Mouse (Mus musculus): ENCODE measurements around the gene Gprin1. TPM values are rescaled to one million over a fixed set of nuclear protein-coding genes. Genes with fewer than 3 reads are reported as not detected.

Gene Gprin1
- total RNA-seq, 2 experiments from 2014 or later: not detected

DNA sequence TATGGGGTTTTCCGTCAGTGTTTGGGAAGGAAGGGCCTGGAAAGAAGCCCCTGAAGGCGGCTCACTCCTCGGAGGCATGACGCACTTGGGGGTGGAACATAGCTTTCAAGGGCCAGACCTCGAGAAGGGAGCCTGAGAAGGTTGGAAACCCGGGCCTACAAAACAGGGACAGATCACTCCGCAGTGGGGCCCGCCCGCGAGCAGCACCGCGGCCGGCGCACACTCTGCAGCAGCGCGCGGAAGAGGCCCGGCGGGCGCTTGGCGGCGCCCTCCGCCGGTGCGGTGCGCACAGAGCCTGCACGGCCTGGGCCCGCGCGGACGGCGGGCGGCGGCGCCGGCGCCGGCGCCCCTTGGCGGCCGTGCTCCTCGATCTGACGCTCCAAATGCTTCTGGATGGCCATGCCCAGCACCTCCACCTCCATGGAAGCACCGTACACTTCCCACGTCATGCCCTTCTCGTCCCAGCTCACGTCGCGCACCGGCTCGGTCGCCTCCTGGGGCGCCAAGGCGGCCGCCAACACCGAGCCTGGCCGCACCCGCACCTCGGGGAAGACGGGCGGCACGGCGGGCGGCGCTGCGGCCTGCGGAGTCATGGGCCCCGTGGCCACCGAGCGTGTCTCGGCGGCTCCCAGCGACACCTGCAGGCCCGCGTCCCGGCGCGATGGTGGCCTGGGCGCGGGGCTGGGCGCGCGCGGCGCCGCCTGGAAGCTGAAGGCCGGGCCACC is 12.0 kb downstream of the Gprin1 start:
- no peak for DNase-seq
- intact Hi-C loops (cut with DNase I): no loop called here

DNA sequence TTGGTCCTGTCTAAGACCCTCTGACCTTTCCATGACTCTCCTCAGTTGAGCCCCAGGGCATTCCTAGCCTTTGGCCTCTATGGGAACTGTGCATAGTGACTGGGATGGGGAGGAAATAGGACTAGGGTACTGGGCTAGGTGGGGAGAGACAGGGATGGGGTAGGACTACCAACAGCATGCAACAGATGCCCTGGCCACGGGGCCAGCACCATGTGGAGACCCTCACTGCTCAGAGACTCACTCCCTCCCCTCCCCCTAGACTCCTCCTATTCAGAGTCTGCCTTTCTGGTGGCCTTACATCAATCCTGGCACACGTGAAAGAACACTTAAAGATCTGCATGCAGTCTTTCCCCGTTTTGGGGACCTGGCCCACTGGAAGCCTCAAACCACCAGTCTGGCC is 12.7 kb downstream of the Gprin1 start:
- intact Hi-C loops (cut with DNase I): no loop called here
- no peak for DNase-seq

DNA sequence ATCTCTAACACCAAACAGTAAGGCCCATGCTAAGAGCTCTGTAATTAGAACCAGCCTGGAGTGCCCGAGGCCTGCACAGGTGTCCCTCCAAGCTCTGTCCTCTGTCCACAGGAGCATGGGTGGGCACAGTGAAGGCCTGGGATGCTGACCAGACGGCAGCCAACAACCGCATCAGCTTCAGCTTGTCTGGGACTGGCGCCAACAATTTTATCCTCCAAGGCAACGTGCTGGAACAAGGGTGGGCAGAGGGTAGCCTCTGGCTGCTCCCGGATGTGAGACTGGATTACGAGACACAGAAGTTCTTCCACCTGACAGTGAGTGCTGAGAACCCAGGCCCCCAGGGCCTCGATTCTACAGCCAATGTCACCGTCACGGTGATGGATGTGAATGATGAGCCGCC is 23.5 kb downstream of the Gprin1 start:
- intact Hi-C loops (cut with DNase I): no loop called here

DNA sequence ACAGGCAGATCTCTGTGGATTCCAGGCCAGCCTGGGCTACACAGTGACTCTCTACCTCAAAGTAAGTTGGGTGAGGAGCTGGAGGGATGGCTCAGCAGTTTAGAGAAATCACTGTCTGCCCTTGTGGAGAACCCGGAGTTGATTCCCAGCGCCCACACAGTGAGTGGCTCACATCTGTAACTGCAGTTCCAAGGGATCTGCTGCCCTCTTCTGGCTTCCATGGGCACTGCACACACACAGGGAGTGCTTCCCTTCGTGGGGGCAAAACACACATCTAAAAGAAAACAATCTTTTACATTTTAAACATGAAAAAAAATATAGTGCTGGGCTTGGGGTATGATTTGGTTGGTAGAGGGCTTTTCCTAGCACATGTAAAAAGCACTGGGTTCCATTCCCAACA is 26.5 kb downstream of the Gprin1 start:
- intact Hi-C loops (cut with DNase I): no loop called here
- DNase-seq: no peak

More for the DNA sequence above, 23.5 kb downstream of the Gprin1 start:
- no peak for DNase-seq

DNA sequence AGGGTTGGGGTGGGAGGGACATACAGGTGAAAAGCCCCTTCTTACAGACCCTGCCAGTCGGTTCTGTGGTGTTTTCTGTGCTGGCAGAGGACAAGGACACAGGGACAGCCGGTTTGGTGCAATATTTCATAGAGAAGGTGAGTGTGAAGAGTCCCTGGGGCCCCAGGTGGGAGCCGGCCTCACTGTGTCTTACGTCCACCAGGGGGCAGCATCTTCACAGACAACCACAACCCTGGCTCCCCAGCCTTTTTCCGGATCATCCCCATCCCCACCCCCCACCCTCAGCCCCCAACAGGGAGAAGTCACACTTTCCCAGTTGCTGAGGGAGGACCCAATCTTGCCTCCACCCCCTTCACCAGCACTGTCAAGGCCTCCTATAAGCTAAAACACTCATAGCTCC is 32.8 kb downstream of the Gprin1 start:
- intact Hi-C loops (cut with DNase I): loop anchor here (1.0 kb wide), 1 partner anchor 49 kb away; the partner anchor contains the start of gene Sncb
- peak; percentile 34 to 49 for DNase-seq

DNA sequence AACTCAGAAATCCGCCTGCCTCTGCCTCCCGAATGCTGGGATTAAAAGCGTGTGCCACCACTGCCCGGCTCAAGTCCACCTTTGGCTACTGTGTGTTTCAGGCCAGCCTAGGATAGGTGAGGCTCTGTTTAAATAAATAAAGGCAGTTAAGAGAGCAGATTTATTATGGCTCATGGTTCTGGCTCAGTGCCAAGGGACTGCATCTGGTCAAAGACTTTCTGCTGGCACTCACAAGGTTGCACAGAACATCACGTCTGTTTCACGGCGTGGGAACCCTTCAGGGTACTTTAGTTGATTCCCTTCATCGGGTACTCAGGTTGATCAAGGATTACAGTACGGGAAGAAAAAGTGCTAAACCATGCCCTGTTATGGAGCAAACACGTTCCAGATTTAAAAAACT is 34.7 kb downstream of the Gprin1 start:
- DNase-seq: no peak
- intact Hi-C loops (cut with DNase I): no loop called here

DNA sequence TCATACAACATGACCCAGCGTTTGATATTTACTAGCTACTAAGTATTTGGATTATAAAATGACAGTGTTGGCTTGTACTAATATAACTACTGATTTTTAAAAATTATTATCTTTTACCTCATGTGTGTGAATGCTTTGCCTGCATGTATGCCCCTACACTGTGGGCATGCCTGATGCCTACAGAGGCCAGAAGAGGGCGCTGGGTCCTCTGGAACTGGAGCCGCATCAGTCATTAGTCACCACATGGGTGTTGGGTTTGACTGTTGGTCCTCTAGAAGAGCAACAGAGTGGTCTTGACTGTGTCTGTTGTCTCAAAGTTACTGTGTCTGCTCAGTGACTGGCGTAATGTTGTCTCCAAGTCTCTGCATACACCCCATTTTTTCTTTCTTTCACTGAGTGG is 35.3 kb downstream of the Gprin1 start:
- no peak for DNase-seq
- intact Hi-C loops (cut with DNase I): no loop called here

DNA sequence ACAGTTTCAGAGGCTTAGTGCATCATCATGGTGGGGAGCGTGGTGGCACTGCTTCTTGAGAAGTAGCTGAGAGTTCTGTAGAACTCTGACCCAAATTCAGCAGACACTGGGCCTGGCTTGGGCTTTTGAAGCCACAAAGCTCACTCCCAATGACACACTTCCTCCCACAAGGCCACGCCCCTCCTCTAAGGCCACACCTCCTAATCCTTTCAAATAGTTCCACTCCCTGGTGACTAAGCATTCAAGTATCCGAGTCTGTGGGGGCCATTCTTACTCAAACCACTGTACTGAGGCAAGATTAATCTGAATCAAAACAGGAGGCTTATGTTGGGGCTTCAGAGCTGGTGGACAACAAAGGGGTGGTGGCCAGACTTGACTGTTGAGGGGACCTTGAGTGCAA is 38.8 kb downstream of the Gprin1 start:
- DNase-seq: no peak
- intact Hi-C loops (cut with DNase I): no loop called here

DNA sequence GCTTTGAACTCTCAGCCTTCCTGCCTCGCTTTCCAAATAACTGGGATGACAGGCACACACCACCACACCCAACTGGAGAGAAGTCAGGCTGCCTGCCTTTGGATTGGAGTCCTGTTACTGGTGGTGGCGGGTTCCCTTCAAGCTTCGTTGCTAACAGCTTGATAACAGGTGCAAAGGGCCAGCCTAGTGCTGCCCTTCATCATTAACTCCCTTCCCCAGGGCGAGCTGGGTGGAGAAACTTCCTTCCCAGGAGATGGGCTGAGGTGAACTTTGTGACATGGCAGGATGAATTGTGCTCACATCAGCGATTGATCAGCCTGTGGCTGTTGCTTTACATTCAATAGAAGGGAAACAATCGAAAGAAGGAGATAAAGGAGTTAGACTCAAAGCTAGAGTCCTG is 44.8 kb downstream of the Gprin1 start:
- intact Hi-C loops (cut with DNase I): no loop called here
- no peak for DNase-seq

DNA sequence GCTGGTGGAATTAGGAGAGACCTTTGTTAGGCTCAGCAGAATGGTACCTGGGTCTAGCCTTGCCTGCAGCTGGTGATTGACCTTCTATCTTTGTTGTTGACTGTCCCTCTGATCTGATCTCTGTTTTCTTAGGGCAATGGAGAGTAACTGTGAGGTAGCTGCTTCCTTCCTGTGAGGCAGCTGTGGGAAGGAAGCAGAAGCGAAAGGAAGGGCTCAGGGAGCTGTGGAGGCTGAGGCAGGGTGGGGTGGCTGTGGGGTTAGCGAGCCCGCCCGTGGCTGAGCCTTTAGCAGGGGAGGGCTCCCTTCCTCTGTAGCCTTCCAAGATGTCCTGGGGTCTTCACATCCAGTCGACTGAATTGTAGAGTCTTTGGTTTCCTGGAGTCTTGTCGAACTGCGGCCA is 47.2 kb downstream of the Gprin1 start:
- intact Hi-C loops (cut with DNase I): no loop called here
- no peak for DNase-seq

DNA sequence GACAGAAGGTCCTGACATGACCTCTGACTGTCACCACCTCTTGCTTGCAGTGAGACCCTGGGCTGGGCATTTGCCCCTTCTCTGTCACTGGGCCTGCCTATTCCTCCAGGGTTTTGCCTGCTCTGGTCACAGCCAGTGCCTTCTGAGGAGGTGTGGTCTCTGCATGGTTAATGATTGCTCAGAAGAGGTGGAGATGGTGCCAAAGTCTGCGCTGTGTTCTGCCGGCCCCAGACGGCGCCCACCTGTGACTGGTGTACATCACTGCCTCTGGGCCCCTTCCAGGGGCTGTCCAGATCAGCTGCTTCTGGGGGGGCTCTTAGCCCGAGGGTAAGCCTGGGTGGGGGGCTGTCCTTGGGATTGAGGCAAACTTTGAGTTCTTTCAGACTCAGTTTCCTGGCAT is 48.4 kb downstream of the Gprin1 start, which contains the start of gene Cdhr2:
TSS of gene Cdhr2 (plus strand) at position 219 of the 400 bp plus-strand sequence.
- intact Hi-C loops (cut with DNase I): no loop called here
- DNase-seq: no peak

DNA sequence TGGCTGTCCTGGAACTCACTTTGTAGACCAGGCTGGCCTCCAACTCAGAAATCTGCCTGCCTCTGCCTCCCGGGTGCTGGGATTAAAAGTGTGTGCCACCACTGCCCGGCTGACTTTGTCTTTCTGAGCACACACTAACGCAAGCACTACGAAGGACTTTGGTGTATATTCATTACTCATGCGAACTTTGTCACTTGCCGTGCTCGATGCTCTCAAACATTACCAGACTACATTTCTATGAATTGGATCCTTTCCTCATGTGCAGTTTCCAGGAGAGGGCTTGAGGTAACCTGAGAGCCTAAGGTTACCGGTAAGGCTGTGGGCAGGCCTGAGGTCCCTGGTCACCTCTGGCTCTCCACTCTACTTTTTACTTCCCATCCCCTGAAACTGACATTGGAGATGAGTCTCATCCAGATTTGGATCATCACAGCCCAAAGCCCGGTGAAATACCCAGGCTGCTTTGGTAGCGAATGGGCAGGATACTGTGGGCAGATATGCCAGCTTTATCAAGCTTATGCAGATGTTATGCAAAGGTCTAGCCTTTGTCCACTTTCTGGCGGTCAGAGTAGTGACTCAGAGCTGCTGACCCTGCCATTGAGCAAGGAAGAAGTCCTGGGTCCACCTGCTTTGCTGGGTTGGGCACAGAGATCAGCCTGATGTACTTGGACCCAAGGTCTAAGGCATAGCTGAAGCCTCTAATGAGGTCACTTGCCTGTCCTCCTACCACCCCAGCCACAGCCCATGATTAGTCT is 54.0 kb downstream of the Gprin1 start:
- intact Hi-C loops (cut with DNase I): no loop called here
- DNase-seq: no peak

DNA sequence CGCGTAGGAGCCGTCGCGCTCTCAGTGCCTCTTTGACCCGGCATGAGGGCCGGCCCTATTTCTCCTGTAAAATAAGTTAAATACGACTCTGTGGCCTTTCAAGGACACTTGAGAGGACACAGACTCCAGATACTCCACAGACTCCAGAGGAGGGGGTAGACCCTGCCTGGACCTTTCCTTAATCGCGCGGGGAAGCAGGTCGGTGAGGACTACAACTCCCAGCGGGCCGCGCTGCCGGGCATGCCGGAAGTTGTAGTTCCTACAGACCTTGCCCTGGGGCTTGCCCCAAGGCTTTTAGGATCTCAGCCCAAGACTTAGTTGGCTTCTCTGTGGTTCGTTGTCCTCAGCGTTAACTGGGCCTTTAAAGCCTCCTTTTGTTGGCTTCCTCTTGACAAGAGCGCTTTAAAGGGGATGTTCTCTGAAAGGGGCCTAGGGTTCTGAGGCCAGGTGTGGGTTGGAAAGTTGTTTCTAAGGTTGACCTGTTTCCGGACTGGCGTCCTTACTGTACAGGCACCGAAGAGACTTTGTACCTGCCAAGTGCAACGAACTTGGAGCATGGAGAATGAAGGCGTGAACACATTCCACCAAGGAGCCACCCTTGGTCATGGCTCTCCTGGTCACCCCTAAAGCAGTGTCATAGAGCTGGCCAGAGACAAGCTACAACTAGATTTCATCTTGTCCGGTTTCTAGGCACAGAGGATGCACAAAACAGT is 55.2 kb downstream of the Gprin1 start:
- intact Hi-C loops (cut with DNase I): no loop called here
- peak in 1 of 2 experiments; percentile 89 for DNase-seq

DNA sequence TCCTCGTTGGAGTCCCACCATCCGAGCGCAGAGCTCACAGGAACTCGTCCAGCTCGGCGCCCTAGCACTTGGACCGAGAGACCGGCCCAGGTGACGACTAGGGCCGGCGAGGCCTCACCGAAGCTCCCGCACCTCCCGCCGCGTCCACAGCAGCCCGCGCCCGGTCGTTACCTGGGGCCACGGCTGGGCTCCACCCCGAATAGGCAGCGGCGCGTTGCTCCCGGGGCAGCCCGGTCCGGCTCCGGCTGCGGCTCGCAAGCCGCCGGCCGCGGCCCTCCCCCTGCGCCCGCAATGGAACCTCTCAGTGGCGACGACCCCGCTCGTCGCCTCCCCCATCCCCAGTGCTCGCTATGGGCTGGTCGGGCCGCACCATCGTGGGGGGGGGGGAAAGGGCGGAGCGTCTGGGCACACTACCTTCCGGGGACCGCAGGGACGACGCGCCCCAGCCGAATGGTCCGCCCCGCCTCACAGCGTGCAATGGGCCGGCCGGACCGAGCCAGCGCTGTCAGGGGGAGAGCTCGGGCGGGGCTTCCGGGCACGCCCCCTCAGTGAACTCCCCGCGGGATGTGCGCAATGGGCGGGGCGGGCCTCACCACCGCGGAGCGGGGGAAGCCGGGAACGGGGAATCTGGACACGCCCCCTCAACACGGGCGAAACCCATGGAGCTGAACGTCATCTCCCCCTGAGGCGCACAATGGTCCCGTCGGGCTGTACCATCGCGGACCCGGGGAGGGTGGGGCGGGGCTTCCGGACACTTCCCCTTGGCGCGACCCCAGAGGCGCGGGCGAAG is 55.9 kb downstream of the Gprin1 start, which contains the start of gene Rnf44:
TSS of gene Rnf44 (minus strand) at position 350 of the 790 bp plus-strand sequence.
- intact Hi-C loops (cut with DNase I): no loop called here

DNA sequence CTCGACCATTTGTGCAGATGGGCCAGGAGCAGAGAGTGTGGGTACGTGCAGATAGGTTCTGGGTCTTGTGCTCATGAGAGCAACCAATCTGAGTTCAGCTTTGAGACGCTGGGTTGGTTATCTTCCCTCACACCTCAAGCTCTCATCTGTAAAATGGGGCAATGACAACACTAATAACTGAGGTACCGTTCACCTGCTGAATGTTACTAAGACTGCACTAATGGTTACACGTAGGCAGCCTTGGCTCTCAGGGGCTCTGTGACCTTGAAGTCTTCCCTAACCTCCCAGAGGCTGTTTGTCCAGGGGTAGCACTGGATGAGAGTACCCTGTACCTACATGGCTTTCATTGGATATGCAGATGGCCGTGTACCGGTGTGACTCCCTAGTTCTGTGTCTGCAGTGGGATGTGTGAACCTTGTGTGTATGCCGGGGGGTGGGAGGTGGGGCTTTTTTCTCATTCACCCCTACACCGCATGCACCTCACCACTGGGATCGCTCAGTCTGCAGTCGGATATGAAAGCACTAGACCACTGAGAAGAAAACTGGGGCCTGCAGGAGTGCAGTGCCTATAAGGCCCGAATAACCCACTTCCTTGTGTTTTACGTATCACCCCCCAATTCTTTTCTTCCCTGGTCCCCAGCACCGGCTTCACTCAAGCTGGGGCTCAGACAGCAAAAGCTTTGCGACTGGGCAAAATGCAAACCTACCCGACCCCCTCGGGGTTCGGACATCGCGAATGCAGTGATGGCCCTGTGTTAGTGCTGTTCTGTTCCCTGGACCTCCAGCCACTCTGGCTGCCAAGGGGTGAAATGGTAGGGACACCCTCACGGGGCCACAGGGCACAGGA is 56.7 kb downstream of the Gprin1 start:
- intact Hi-C loops (cut with DNase I): no loop called here
- no peak for DNase-seq

More for the DNA sequence above, 55.9 kb downstream of the Gprin1 start, which contains the start of gene Rnf44:
- DNase-seq: peak; percentile 97 to 99

DNA sequence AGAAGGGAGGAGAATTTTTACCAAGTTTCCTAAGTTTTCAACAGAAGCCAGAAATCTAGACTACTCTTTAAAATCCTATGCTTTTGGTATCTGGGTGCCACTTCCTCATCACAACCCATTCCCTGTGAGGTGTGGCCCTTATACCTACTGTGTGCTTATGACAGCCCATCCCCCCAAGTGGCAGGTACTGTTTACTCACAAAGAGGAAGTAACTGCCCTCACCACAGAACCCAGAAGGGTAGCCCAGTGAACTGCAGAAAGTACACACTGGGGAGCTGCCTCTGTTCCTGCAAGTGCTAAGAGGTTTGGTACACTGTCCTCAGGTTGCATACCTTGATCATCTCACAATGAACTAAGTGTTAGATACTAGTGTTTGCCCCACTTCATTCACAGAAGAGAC is 57.9 kb downstream of the Gprin1 start:
- no peak for DNase-seq
- intact Hi-C loops (cut with DNase I): no loop called here

DNA sequence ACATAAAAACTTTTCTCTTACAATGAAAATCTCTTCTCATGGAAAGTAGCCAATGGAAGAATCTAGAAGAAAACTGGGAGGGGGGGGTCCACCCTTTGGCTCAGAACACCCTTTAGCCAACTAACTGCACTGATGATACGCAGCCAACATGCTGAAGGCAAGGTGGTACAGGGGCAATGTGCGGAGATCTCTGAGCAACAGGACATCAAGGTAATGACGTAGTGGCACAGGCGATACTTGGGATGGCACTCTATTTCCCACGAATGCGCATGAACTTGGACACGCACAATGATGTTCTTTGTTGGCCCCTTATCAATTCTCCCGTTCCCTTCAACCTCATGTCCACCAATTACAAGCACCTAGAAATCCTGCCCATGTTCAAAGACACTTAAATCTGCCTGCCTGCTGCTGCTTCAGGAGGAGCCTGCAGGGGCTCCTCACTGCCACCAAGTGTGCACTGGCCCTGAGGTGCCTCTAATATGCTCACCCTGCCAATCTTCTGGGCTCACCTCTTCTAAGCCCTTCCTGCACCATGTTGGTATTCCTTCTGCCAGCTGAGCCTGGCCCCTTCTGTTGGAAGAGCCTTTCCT is 59.4 kb downstream of the Gprin1 start:
- intact Hi-C loops (cut with DNase I): no loop called here
- DNase-seq: no peak

DNA sequence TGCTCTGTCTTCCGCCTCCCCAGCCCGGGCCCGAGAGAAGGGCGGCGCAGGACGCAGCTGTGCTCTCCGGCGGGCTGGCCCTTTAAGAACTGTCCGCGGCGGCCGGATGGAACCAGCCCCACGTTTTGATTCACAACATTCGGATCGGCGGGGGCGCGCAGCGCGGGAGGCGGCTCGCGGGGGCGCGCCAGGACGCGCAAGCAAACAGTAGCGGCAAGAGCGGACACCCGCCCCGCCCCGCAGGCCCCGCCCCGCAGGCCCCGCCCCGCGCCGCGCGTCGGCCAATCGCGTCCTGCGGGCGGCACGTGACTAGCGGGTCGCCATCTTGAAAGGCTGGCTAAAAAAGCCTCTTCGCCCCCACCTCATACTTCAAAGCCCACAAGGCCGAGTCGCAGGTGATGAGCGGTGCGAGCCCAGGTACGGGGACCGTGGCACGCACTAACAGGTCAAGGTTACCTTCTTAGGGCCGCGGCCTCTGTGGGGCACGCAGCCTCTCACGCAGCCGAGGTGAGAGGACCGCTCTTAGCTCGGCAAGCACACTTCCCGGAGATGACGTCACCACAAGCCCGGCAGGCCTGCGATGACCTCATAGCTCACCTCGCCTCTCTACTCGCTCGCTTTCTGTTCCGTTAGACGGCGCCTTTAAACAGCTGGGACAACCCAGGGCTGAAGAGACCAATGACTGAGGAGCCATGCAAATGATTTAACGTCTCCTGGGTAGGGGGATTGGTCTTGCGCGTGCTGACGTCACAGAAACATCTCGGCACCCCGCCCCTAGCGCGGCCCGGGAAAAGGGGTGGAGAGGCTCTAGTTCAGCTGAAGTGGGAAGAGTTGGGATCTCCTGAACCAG is 61.9 kb downstream of the Gprin1 start:
- DNase-seq: peak; percentile 97 to 98
- intact Hi-C loops (cut with DNase I): loop anchor here (2.0 to 5.0 kb wide), 2 partner anchors 65 to 125 kb away; no protein-coding TSS in a partner anchor

Data from heart, postnatal 36 days (tissue).